Mouse (Mus musculus) heart, adult 10 weeks (tissue): ENCODE measurements around the gene Fgg. TPM values are rescaled to one million over a fixed set of nuclear protein-coding genes. Genes with fewer than 3 reads are reported as not detected.

Experiments
- polyA plus RNA-seq: library from polyadenylated mRNA; stranded (reverse); fragments of 350-450 nt; fragmentation: Illumina TruSeq; extraction: RNeasy Lipid Tissue Mini Kit (QIAGEN cat#74804); gene quantifications from one replicate; pipeline ENCODE4 v1.2.3, GENCODE M21; 2014; ENCODE audit warnings: low read depth, low replicate concordance

The Fgg gene
- 2.9 TPM for polyA plus RNA-seq

GRCm38 (mm10) chr3:83007557-83007956 is at the start of gene Fgg:
TSS of gene Fgg (plus strand) at chr3:83007724.

GRCm38 (mm10) chr3:83025475-83026301 is 18.2 kb downstream of the Fgg start, which contains the start of gene Fga:
TSS of gene Fga (plus strand) at chr3:83026076.

GRCm38 (mm10) chr3:83049680-83050079 is 42.2 kb downstream of the Fgg start, which contains the start of gene Fgb:
TSS of gene Fgb (minus strand) at chr3:83049863.

GRCm38 (mm10) chr3:83055281-83056038 is 47.9 kb downstream of the Fgg start, which contains the start of gene Plrg1:
TSS of gene Plrg1 (plus strand) at chr3:83055522.

Other genes with a start within 250 kb of the Fgg start
- gene Rbm46, start 131.2 kb upstream of the Fgg start, polyA plus RNA-seq = not detected
- gene Lrat, start 103.8 kb upstream of the Fgg start, polyA plus RNA-seq = 0.31 TPM
- gene Fga, start 18.4 kb downstream of the Fgg start, polyA plus RNA-seq = 1.8 TPM
- gene Fgb, start 42.1 kb downstream of the Fgg start, polyA plus RNA-seq = 1.2 TPM
- 32.4 TPM for gene Plrg1, start 47.8 kb downstream of the Fgg start, polyA plus RNA-seq
- 0.16 TPM for gene Dchs2, start 120.2 kb downstream of the Fgg start, polyA plus RNA-seq